Mouse (Mus musculus) hindbrain, embryonic 16.5 days (tissue): Measurements from ENCODE around the gene Kat7. TPM values are rescaled to one million over a fixed set of nuclear protein-coding genes. Genes with fewer than 3 reads are reported as not detected.

ENCODE experiments used
- ATAC-seq: fragments of 200-750 bp; cut with Nextera tagmentation; 2 replicates; pipeline ENCODE4 v1.8.0; 2017; ENCODE audit warnings: moderate TSS enrichment, moderate library complexity
- H3K27ac ChIP-seq: fragments of 300-500 bp; sonication (generic); 2 replicates; pipeline ENCODE4 v1.5.1; 2014; ENCODE audit warnings: low read depth, mild to moderate bottlenecking, control low read depth, low read length, moderate library complexity
- H3K27me3 ChIP-seq: fragments of 300-500 bp; sonication (generic); replicated peaks from 2 replicates; pipeline ENCODE4 v1.6.1; 2014; ENCODE audit warnings: low read length; ENCODE audit not compliant: control insufficient read depth, insufficient read depth
- H3K36me3 ChIP-seq: fragments of 300-500 bp; sonication (generic); 2 replicates; pipeline ENCODE4 v1.6.1; 2014; ENCODE audit warnings: mild to moderate bottlenecking, low read length, moderate library complexity, mixed read lengths; ENCODE audit not compliant: control insufficient read depth, insufficient read depth
- H3K4me1 ChIP-seq: fragments of 300-500 bp; sonication (generic); 2 replicates; pipeline ENCODE4 v1.6.1; 2014; ENCODE audit warnings: low read depth, low read length; ENCODE audit not compliant: control insufficient read depth, insufficient read depth
- H3K4me2 ChIP-seq: fragments of 300-500 bp; sonication (generic); 2 replicates; pipeline ENCODE4 v1.6.1; 2014; ENCODE audit warnings: mild to moderate bottlenecking, low read length, control low read depth, moderate library complexity
- H3K4me3 ChIP-seq: fragments of 300-500 bp; sonication (generic); 2 replicates; pipeline ENCODE4 v1.5.1; 2014; ENCODE audit warnings: mild to moderate bottlenecking, low read length, control low read depth, moderate library complexity
- H3K9ac ChIP-seq: fragments of 300-500 bp; sonication (generic); 2 replicates; pipeline ENCODE4 v1.6.1; 2014; ENCODE audit warnings: low read depth, mild to moderate bottlenecking, control low read depth, low read length, moderate library complexity
- H3K9me3 ChIP-seq: fragments of 300-500 bp; sonication (generic); 2 replicates; pipeline ENCODE4 v1.6.1; 2014; ENCODE audit warnings: mild to moderate bottlenecking, low read length, moderate library complexity; ENCODE audit not compliant: control insufficient read depth
- WGBS: fragments of 180-500 bp; shearing (Covaris S2); extraction: QIAGEN DNeasy Blood & Tissue Kit; methylation state at CpG from one replicate; pipeline ENCODE4 v1.1.7; 2014; 5-methylcytosine and 5-hydroxymethylcytosine counted together
- polyA plus RNA-seq: library from polyadenylated mRNA; unstranded; fragments of >200 nt; fragmentation: Nextera tagmentation; extraction: Ambion mirVana; gene quantifications from 2 replicates; pipeline ENCODE4 v1.2.1, GENCODE M21; 2015

Gene Kat7
- polyA plus RNA-seq, 1 experiment from 2014 or later, result 61.5 TPM

DNA sequence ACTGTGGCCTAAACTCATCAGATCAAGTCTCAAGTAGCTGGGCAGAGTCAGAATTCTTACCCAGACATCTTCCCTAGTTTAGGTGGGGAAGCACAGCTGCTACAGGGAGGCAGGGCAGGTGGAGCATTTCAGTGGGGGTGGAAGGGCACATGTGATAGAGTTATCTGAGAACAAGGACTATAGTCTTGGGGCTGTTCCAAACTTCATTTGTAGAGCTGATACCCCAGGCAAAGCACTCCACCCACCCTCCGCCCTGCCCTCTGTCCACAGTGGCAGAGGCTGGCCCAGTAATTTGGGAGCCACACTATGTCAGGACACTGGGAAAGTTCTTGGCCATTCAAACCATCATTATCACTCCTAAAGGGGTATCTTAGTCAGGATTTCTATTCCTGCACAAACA is 10.0 kb upstream of the Kat7 start:
- 100% methylated on average over 1 of the region's 1 CpGs for WGBS
- H3K4me1 ChIP-seq, result no peaks in the 10 kb centered on the region; the same call in 1 of the 2 replicates
- H3K4me3 ChIP-seq, result no peak overlapping the region
- no peak overlapping the region for H3K27ac ChIP-seq
- H3K9me3 ChIP-seq, result no peaks in the 10 kb centered on the region
- no peak overlapping the region for H3K4me2 ChIP-seq
- H3K9ac ChIP-seq, result no peak overlapping the region
- no peaks in the 10 kb centered on the region for H3K27me3 ChIP-seq
- ATAC-seq, result no peak
- no peaks in the 10 kb centered on the region for H3K36me3 ChIP-seq

DNA sequence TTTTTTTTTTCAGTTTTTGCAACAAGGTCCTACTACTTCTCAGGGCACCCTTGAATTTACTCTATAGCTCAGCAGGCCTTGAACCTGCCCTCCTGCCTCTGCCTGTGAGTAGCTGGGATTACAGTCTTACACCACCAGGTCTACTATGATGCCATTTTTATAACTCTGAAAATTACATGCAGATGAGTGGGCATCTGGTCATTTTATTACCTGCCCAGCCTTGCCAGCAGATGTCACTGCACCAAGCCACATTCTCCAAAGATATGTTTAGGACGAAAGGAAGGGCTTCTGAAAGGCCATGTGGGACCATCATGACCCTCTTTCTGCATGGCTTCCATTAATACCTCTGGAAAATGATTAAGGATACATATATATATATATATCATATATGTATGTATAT is 9.5 kb upstream of the Kat7 start:
- H3K4me2 ChIP-seq, result no peak overlapping the region
- no peak for ATAC-seq
- no peaks in the 10 kb centered on the region for H3K36me3 ChIP-seq
- no peak overlapping the region for H3K27ac ChIP-seq
- no peaks in the 10 kb centered on the region for H3K4me1 ChIP-seq
- H3K9ac ChIP-seq, result no peak overlapping the region
- no peaks in the 10 kb centered on the region for H3K27me3 ChIP-seq
- H3K9me3 ChIP-seq, result no peaks in the 10 kb centered on the region
- no peak overlapping the region for H3K4me3 ChIP-seq
- 48% methylated on average over 1 of the region's 1 CpGs for WGBS

DNA sequence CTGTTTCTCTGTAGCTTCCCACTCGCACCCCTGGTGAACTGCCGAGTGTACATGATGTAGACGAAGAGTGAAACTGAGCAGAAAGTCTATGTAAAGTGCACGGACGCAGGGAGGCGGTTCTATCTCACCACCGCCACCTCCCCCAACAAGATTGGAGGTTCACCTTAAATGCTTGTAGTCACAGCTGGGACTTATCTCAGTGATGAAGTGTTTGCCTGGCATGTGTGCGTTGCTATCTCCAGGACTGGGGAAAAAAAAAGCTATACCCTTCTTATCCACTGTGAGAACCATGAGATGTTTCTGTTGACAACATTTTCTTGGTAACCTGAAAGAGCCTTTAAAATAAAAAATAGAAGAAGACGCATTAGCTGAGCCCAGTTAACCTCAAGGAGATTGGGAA is 8.1 kb upstream of the Kat7 start:
- H3K4me1 ChIP-seq, result no peaks in the 10 kb centered on the region
- ATAC-seq, result no peak
- WGBS, result 88% methylated on average over 9 of the region's 9 CpGs
- H3K4me2 ChIP-seq, result no peak overlapping the region
- H3K9me3 ChIP-seq, result no peaks in the 10 kb centered on the region
- H3K4me3 ChIP-seq, result no peak overlapping the region
- no peaks in the 10 kb centered on the region for H3K36me3 ChIP-seq
- no peaks in the 10 kb centered on the region for H3K27me3 ChIP-seq
- no peak overlapping the region for H3K27ac ChIP-seq
- no peak overlapping the region for H3K9ac ChIP-seq

DNA sequence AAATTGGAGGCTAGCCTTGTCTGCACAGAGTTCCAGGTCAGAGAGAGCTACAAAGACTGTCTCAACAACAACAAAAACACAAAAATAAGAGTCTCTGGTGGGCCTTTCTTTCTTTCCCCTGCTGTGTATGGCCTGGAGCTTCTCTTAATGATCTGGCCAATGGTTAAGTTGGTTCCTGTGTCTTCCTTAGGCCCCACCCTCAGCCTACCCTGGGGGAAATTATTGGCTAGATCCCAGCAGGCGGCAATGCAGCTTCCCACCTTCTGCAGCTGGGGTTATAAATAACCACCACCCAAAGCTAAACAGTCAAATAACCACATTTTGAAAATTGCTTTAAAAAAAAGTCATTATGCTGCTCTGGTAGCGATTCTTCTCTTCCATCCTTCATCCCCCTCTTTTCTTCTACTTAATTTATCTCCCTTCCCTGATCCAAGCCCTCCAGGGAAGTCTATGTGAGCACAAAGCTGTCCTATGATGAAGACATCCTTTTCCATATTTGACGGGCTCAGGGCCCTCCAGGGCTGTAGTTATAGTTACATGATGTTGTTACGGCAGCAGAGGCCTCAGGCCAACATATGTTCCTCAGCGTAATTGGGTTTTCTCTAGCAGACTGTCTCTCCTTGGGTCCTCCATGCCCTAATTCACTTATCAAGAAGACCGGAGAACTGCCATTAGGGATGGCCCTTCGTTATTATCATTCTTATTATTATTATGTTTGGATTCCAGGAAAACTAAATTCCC is 5.3 kb upstream of the Kat7 start:
- Histone ChIP-seq H3K9ac (no peak overlapping the region), H3K27ac (no peak overlapping the region), H3K27me3 (no peaks in the 10 kb centered on the region), H3K4me3 (no peak overlapping the region), H3K4me1 (peaks cover 9% of the 10 kb centered on the region), H3K4me2 (no peak overlapping the region), H3K36me3 (no peaks in the 10 kb centered on the region), H3K9me3 (no peaks in the 10 kb centered on the region)
- WGBS, result 69% methylated on average over 7 of the region's 7 CpGs
- no peak for ATAC-seq

DNA sequence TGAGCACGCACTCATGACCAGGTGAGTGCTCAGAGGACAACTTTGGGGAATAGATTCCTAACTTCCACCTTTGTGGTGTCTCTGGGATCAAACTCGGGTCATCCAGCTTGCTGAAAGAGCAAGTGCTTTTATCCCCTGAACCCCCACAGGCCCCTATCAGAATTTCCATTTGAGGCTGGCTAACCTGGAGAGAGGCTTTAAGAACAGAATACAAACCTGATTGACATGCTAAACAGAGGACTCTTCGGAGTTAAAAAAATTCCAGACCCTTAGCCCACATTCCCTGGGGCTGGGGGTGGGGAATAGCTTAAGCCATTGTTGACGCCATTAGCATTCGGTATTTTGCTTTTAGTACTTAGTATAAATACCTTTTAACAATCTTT is 1.4 kb upstream of the Kat7 start:
- 22% methylated on average over 5 of the region's 5 CpGs for WGBS
- H3K4me3 ChIP-seq, result peak overlapping the region; percentile 98
- H3K4me1 ChIP-seq, result peaks cover 22% of the 10 kb centered on the region

DNA sequence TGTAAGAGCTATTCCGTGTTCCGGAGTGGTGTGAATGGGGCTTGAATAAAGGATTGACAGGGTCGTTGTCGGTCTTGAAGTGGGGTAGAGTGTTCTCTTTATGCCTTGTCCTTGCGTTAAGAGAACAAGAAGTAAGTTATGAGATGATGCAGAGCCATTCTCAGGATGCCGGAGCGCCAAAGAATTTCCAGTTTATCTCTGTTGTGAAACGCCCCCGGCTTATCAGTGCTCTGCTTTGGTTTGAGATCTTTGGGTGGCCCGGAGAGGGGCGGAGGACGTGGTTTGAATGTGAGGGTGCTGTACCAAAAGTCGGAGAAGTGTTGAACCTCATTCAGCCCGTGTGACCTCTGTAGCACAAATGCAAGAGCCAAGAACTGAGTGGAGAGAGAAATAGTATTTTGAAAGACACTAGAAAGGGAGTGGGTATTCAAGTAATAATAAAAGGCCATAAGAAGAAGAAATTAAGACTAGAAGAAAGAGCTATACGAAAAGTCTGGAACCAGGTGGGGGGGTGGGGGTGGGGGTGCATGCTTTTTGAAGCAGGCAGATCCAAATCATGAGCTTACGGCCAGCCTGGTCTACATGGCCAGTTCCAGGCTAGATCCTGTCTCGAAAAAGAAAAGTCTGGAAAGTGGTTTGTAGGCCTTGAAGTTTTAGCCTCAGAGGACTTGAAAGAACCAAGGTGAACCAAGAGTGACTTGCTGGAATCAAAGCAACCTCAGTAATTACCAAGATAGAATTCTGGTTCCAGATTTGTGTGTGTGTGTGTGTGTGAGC is 790 bp upstream of the Kat7 start:
- WGBS, result 5% methylated on average over 17 of the region's 17 CpGs
- ATAC-seq, result peak; percentile 2; the same call in 1 of the 2 replicates
- Histone ChIP-seq H3K27me3 (no peaks in the 10 kb centered on the region), H3K36me3 (no peaks in the 10 kb centered on the region), H3K27ac (peak overlapping the region; percentile 68), H3K9ac (peak overlapping the region; percentile 46), H3K4me1 (peaks cover 22% of the 10 kb centered on the region), H3K4me2 (peak overlapping the region; percentile 78), H3K9me3 (no peaks in the 10 kb centered on the region), H3K4me3 (peak overlapping the region; percentile 98)

More for the DNA sequence above, 1.4 kb upstream of the Kat7 start:
- no peaks in the 10 kb centered on the region for H3K9me3 ChIP-seq
- no peak for ATAC-seq
- H3K36me3 ChIP-seq, result no peaks in the 10 kb centered on the region
- no peak overlapping the region for H3K27ac ChIP-seq
- no peak overlapping the region for H3K9ac ChIP-seq
- H3K4me2 ChIP-seq, result peak overlapping the region; percentile 78
- H3K27me3 ChIP-seq, result no peaks in the 10 kb centered on the region

DNA sequence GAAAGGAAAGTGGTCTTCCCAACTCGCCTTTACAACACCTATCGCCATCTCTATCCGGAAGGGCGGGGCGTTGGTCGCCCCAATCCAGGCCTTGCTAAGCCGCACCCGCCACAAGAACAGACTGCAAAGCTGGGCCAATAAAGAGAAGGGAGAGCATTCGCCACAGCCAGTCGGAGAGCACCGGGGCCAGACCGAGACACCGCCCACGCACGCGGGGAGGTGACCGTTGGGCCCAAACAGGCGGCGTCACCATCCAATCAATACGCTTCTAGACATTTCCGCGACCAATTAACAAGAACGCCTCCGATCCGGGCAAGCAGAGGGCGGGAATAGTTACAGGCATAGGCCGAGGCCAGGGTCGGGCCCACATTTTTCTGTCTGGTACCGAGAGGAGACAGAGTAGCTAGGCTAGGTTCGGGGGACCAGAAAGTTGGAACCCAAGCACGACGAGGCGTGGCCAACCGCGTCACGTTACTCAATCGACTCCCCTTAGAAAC is 488 bp downstream of the Kat7 start:
- peak overlapping the region; percentile 94 for H3K9ac ChIP-seq
- ATAC-seq, result peak; percentile 95
- no peaks in the 10 kb centered on the region for H3K36me3 ChIP-seq
- peak overlapping the region; percentile 90 for H3K4me2 ChIP-seq
- H3K27ac ChIP-seq, result peak overlapping the region; percentile 97
- H3K27me3 ChIP-seq, result no peaks in the 10 kb centered on the region
- H3K9me3 ChIP-seq, result no peaks in the 10 kb centered on the region
- H3K4me3 ChIP-seq, result peak overlapping the region; percentile 98
- H3K4me1 ChIP-seq, result peaks cover 22% of the 10 kb centered on the region
- WGBS, result under 1% methylated on average over 37 of the region's 37 CpGs

DNA sequence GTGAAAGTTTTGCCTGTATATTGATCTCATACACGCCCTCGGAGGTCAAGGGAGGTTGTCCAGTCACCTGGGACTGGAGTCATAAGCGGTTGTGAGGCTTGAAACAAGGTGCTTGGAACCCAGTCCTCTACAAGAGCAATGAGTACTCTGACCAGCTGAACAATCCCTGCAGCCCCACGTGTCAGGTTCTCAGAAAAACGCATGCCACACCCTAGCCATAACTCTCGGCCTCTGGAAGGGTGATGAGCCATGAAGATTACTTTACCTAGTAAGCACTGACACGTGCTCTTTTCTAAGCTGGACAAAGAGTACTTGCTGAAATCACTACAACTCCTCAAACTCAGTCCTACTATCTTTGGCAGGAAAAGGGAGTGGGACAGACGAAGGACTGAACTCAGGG is 2.5 kb downstream of the Kat7 start:
- peaks cover 22% of the 10 kb centered on the region for H3K4me1 ChIP-seq
- no peak overlapping the region for H3K27ac ChIP-seq
- H3K27me3 ChIP-seq, result no peaks in the 10 kb centered on the region
- H3K9ac ChIP-seq, result no peak overlapping the region
- H3K36me3 ChIP-seq, result peaks cover 3% of the 10 kb centered on the region; the same call in 1 of the 2 replicates
- H3K4me2 ChIP-seq, result no peak overlapping the region
- H3K9me3 ChIP-seq, result no peaks in the 10 kb centered on the region
- no peak overlapping the region for H3K4me3 ChIP-seq
- WGBS, result 87% methylated on average over 8 of the region's 8 CpGs
- ATAC-seq, result no peak

DNA sequence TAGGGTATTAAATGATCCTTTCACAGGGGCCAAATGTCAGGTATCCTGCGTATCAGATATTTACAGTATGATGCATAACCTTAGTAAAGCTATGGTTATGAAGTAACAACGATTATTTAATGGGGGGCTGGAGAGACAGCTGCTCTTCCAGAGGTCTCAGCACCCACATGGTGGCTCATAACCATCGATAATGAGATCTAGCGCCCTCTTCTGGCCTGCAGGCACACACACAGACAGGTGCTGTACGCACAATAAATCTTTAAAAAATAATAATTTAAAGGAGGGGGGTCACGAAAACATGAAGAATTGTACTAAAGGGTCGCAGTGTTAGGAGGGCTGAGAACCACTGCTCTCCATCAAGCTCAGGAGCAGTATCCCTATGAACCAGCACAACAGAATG is 4.4 kb downstream of the Kat7 start:
- H3K9me3 ChIP-seq, result no peaks in the 10 kb centered on the region
- H3K4me1 ChIP-seq, result peaks cover 13% of the 10 kb centered on the region
- no peak overlapping the region for H3K4me3 ChIP-seq
- no peak overlapping the region for H3K9ac ChIP-seq
- H3K36me3 ChIP-seq, result peaks cover 13% of the 10 kb centered on the region; the same call in 1 of the 2 replicates
- H3K27ac ChIP-seq, result no peak overlapping the region
- H3K27me3 ChIP-seq, result no peaks in the 10 kb centered on the region
- no peak overlapping the region for H3K4me2 ChIP-seq
- WGBS, result 89% methylated on average over 7 of the region's 7 CpGs
- ATAC-seq, result no peak
